In genomic region chr7:3837854-3838253, GRCm38 (mm10) we compare ENCODE assay signal across 6 mouse cellular contexts. TPM values are rescaled to one million over a fixed set of nuclear protein-coding genes. Genes with fewer than 3 reads are reported as not detected.
ATAC-seq lines count a peak whose summit lies in the region.
"Had no signal": no experiment of that assay in that cellular context is flagged by ENCODE, and none has a peak within 500 bp of the region (broad histone marks: within the 10 kb centered on the region; RNA-seq: fewer than 3 reads in every experiment).

No protein-coding gene starts in this region.

- peak; percentile 74 for ATAC-seq in granulocyte monocyte progenitor cell, adult 5-6 weeks (replicated peaks; ENCODE audit: poor library complexity, severe bottlenecking)
- ATAC-seq in megakaryocyte, adult 5-6 weeks (ENCODE audit: poor library complexity, severe bottlenecking) = peak; percentile 84

RNA-seq across cellular contexts. Expression of gene Pira2, which starts 7.0 kb away (rescaled TPM):
- 0.43 TPM in 1 of 2 replicates, not detected in the other for total RNA-seq in granulocyte monocyte progenitor cell, adult 5-6 weeks (2014; fragmentation: Nextera tagmentation)
- total RNA-seq in granulocyte monocyte progenitor cell, adult 5-6 weeks (2017) = 0.60 and 1.9 TPM in 2 replicates
- 119 and 123 TPM in 2 replicates for total RNA-seq in megakaryocyte, adult 5-6 weeks (2015)
- total RNA-seq in megakaryocyte, adult 5-6 weeks (2017) = 111 and 114 TPM in 2 replicates
- total RNA-seq: adrenal gland, postnatal 25 days; ES-E14; MEL had no signal

RNA-seq across cellular contexts. Expression of gene Gm15448, which starts 12.4 kb away (rescaled TPM):
- total RNA-seq in granulocyte monocyte progenitor cell, adult 5-6 weeks (2014; fragmentation: Nextera tagmentation) = not detected in 2 replicates
- 0.52 TPM in 1 of 2 replicates, not detected in the other for total RNA-seq in granulocyte monocyte progenitor cell, adult 5-6 weeks (2017)
- 18.7 and 22.7 TPM in 2 replicates for total RNA-seq in megakaryocyte, adult 5-6 weeks (2015)
- 22.1 and 25.4 TPM in 2 replicates for total RNA-seq in megakaryocyte, adult 5-6 weeks (2017)
- total RNA-seq: adrenal gland, postnatal 14 days; ES-E14; MEL had no signal

Comparison
In these comparisons a context has a peak if more than half of its experiments do, and no peak if none do; other contexts are left out.
1. RNA of gene Pira2, which starts 7.0 kb away (total RNA-seq): 111 to 123 TPM in megakaryocyte, adult 5-6 weeks; 0.43 to 1.9 TPM in granulocyte monocyte progenitor cell, adult 5-6 weeks; every median in the first group is over 10 times any median in the second.
2. RNA of gene Gm15448, which starts 12.4 kb away (total RNA-seq): 18.7 to 25.4 TPM in megakaryocyte, adult 5-6 weeks; 0.52 TPM in granulocyte monocyte progenitor cell, adult 5-6 weeks; every median in the first group is over 10 times any median in the second.